Mouse (Mus musculus): Measurements from ENCODE around the gene Ulk4.
A peak's percentile ranks its signal among the peaks of the same experiment; 100 is the strongest.
"Not testable (repeated sequence)": the region's sequence is repeated elsewhere in the genome, so short reads cannot be mapped to it uniquely, and the experiment has no call there.

Gene Ulk4

GRCm38 (mm10) chr9:120933886-120934758 is 342.9 kb downstream of the Ulk4 start:
- peak; percentile 74 for DNase-seq (ENCODE audit: low spot score)

GRCm38 (mm10) chr9:120933587-120933885 is 343.5 kb downstream of the Ulk4 start:
- DNase-seq (ENCODE audit: low spot score), result no peak

GRCm38 (mm10) chr9:120932797-120933586 is 344.0 kb downstream of the Ulk4 start:
- peak; percentile 95 for DNase-seq (ENCODE audit: low spot score)

GRCm38 (mm10) chr9:120932371-120932770 is 344.6 kb downstream of the Ulk4 start:
- DNase-seq (ENCODE audit: low spot score), result peak; percentile 29

GRCm38 (mm10) chr9:120930811-120931210 is 346.2 kb downstream of the Ulk4 start:
- no peak for DNase-seq (ENCODE audit: low spot score)

- DNase-seq (ENCODE audit: low spot score), result no peak
These were observed 347.0 kb downstream of the Ulk4 start for GRCm38 (mm10) chr9:120930021-120930420.

- no peak for DNase-seq (ENCODE audit: low spot score)
These were observed 347.9 kb downstream of the Ulk4 start, which contains the start of gene Ctnnb1 for GRCm38 (mm10) chr9:120929081-120929480. Gene Ctnnb1, plus strand, starts transcription at chr9:120929216.

- DNase-seq (ENCODE audit: low spot score), result peak; percentile 41
These were observed 349.9 kb downstream of the Ulk4 start for GRCm38 (mm10) chr9:120926939-120927606.

- no peak for DNase-seq (ENCODE audit: low spot score)
These were observed 350.9 kb downstream of the Ulk4 start for GRCm38 (mm10) chr9:120926126-120926525.

GRCm38 (mm10) chr9:120919130-120919529 is 357.9 kb downstream of the Ulk4 start:
- no peak for DNase-seq (ENCODE audit: low spot score)

GRCm38 (mm10) chr9:120918642-120919041 is 358.4 kb downstream of the Ulk4 start:
- no peak for DNase-seq (ENCODE audit: low spot score)

GRCm38 (mm10) chr9:120918211-120918610 is 358.8 kb downstream of the Ulk4 start:
- no peak for DNase-seq (ENCODE audit: low spot score)

- not testable (repeated sequence) for DNase-seq (ENCODE audit: low spot score)
These were observed 359.4 kb downstream of the Ulk4 start for GRCm38 (mm10) chr9:120917619-120918018.

GRCm38 (mm10) chr9:120914877-120915459 is 362.0 kb downstream of the Ulk4 start:
- no peak for DNase-seq (ENCODE audit: low spot score)

GRCm38 (mm10) chr9:120914429-120914828 is 362.6 kb downstream of the Ulk4 start:
- DNase-seq (ENCODE audit: low spot score), result no peak

GRCm38 (mm10) chr9:120913152-120913551 is 363.8 kb downstream of the Ulk4 start:
- DNase-seq (ENCODE audit: low spot score), result no peak

- peak; percentile 38 for DNase-seq (ENCODE audit: low spot score)
These were observed 368.5 kb downstream of the Ulk4 start for GRCm38 (mm10) chr9:120908461-120908860.
